Mouse (Mus musculus): ENCODE results near the gene Sec13. TPM values are rescaled to one million over a fixed set of nuclear protein-coding genes. Genes with fewer than 3 reads are reported as not detected.

The Sec13 gene
- 21.0 TPM for polyA plus RNA-seq (2014; fragmentation: Illumina TruSeq; extraction: RNeasy Lipid Tissue Mini Kit (QIAGEN cat#74804); ENCODE audit: low read depth, low replicate concordance)

DNA sequence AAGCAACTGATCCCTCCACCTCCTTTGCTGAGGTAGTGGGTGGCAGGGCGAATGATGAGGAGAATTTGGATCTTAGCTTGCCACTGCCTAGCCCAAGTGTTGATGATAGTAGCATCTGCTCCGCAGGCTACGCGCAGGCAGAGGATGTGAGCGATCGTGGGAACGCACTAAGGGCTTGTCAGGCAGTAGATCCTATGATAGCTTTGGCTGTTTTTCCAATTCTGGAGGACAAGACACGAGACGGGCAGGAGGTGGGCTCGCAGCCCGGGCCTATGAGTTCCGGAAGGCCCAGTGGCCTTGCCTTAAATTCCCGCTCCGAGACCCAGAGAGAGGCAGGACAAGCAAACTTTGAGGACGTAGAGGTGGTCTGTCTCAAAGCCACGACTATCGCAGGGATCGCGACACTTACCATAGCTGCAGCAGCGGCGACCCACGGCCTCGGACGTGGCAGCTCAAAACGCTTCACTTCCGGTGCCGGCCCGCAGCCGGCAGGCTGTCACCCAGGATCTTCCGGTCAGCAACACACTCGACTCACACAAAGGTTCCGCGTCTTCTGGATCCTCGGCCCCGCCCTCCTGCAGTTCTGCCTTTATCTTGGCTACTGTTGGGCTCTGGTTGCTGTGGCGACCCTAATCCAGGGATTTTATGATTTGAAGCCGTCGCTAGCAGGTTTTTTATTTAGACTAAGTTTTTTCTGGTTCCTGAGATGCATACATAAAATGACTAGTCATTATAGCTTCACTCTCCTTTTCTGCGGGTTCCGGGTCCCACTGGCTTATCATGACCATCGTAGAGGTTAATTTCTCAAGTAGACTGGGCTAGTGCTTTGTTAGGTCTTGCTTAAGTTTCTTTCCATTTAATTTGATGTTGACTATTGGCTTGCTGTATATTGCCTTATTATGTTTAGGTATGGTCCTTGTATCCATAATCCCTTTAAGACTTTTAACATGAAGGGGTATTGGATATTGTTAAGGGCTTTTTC is at the start of gene Sec13:
TSS of gene Sec13 (minus strand) at position 508 of the 982 bp plus-strand sequence.

DNA sequence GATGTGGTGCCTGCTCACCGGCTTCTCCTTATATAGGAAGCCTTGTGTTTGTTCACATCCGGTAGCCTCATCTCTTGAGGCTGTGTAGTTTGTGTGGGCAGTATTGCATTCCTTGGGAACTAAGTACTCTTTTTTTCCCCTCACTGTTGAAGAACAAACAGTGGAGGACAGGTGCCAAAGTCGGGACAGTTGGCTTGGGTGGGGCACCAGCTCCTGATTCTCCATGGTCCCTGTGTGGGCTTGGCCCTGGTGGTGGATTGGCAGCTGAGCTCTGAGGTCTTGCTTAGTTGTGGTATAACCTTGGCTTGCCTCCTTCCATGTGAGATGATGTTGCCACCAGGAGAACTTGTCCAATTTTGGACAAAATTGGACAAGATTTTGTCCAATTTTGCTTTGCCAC is 20.7 kb downstream of the Sec13 start, which contains the start of gene Ghrl:
TSS of gene Ghrl (minus strand) at position 3 of the 400 bp plus-strand sequence.

DNA sequence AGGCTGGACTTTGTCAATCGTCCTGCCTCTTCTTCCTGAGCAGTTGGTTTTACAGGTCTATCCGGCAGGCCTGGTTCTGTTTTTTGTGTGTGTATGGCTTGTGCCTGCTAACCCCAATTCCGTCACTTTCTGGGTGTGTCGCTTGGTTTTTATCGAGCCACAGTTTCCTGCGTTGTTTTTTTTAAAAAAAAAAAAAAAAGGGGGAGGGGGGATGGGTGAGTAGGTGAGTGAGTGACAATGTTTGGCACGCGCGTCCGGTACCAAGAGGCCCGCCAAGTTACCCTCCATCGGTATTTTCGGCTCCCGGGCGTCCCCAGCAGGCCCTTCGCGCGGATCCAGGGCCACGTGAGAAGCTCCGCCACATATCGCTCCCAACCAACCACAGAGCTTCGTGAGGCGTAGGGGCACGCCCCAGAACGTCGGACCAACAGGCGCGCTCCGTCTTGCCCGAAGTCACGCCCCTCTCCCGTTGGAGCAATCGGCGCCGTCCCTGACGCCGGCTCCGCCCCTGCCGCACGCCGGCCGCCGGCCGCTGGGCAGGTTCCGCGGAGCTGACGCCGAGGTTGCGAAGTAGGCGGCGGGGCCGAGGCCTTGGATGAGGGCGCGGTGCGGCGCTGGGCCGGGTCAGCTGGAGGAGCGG is 43.8 kb downstream of the Sec13 start, which contains the start of gene Tatdn2:
TSS of gene Tatdn2 (plus strand) at position 469 of the 640 bp plus-strand sequence.

Other genes with a start within 250 kb of the Sec13 start
- gene Prrt3, start 238.8 kb downstream of the Sec13 start, polyA plus RNA-seq (2014; fragmentation: Illumina TruSeq; extraction: RNeasy Lipid Tissue Mini Kit (QIAGEN cat#74804); ENCODE audit: low read depth, low replicate concordance), result not detected
- 92.6 TPM for gene Emc3, start 209.1 kb downstream of the Sec13 start, polyA plus RNA-seq (2014; fragmentation: Illumina TruSeq; extraction: RNeasy Lipid Tissue Mini Kit (QIAGEN cat#74804); ENCODE audit: low read depth, low replicate concordance)
- gene Fancd2, start 209.1 kb downstream of the Sec13 start, polyA plus RNA-seq (2014; fragmentation: Illumina TruSeq; extraction: RNeasy Lipid Tissue Mini Kit (QIAGEN cat#74804); ENCODE audit: low read depth, low replicate concordance), result 0.16 TPM
- gene Fancd2os, start 140.0 kb downstream of the Sec13 start, polyA plus RNA-seq (2014; fragmentation: Illumina TruSeq; extraction: RNeasy Lipid Tissue Mini Kit (QIAGEN cat#74804); ENCODE audit: low read depth, low replicate concordance), result 7.1 TPM
- gene Brk1, start 136.0 kb downstream of the Sec13 start, polyA plus RNA-seq (2014; fragmentation: Illumina TruSeq; extraction: RNeasy Lipid Tissue Mini Kit (QIAGEN cat#74804); ENCODE audit: low read depth, low replicate concordance), result 46.0 TPM
- 20.6 TPM for gene Vhl, start 116.8 kb downstream of the Sec13 start, polyA plus RNA-seq (2014; fragmentation: Illumina TruSeq; extraction: RNeasy Lipid Tissue Mini Kit (QIAGEN cat#74804); ENCODE audit: low read depth, low replicate concordance)
- 8.8 TPM for gene Irak2, start 102.3 kb downstream of the Sec13 start, polyA plus RNA-seq (2014; fragmentation: Illumina TruSeq; extraction: RNeasy Lipid Tissue Mini Kit (QIAGEN cat#74804); ENCODE audit: low read depth, low replicate concordance)
- gene Tatdn2, start 43.7 kb downstream of the Sec13 start, polyA plus RNA-seq (2014; fragmentation: Illumina TruSeq; extraction: RNeasy Lipid Tissue Mini Kit (QIAGEN cat#74804); ENCODE audit: low read depth, low replicate concordance), result 24.3 TPM
- gene Ghrl, start 20.9 kb downstream of the Sec13 start, polyA plus RNA-seq (2014; fragmentation: Illumina TruSeq; extraction: RNeasy Lipid Tissue Mini Kit (QIAGEN cat#74804); ENCODE audit: low read depth, low replicate concordance), result not detected

All from kidney, adult 10 weeks (tissue).